ENCODE assay signal across 12 mouse cellular contexts in genomic region chr16:12886127-12886526, GRCm38 (mm10).
DNase-seq lines count a peak whose midpoint lies in the region; ATAC-seq lines count a peak whose summit lies in the region.
"Had no signal": no experiment of that assay in that cellular context is flagged by ENCODE, and none has a peak within 500 bp of the region (broad histone marks: within the 10 kb centered on the region; RNA-seq: fewer than 3 reads in every experiment).

No protein-coding gene starts in this region.

- no peak overlapping the region for H3K4me3 ChIP-seq in forebrain, embryonic 10.5 days
- no peak overlapping the region for H3K4me3 ChIP-seq in forebrain, embryonic 11.5 days (ENCODE audit: low read depth, low read length)
- no peak overlapping the region for H3K4me3 ChIP-seq in hindbrain, embryonic 16.5 days (ENCODE audit: low read length)
- H3K4me3 ChIP-seq: embryonic facial prominence, embryonic 15.5 days; heart, embryonic 15.5 days had no signal

- ATAC-seq in forebrain, embryonic 11.5 days (replicated peaks; ENCODE audit: low FRiP score), result no peak
- peak; percentile 87 for ATAC-seq in hindbrain, embryonic 16.5 days
- ATAC-seq in megakaryocyte progenitor cell, adult 5-6 weeks (replicated peaks; ENCODE audit: poor library complexity), result no peak
- no peak for ATAC-seq in CD4-positive, CD25-positive, alpha-beta regulatory T cell, adult 4 months

- no peaks in the 10 kb centered on the region for H3K27me3 ChIP-seq in forebrain, embryonic 10.5 days (ENCODE audit: poor library complexity, severe bottlenecking)
- no peaks in the 10 kb centered on the region for H3K27me3 ChIP-seq in forebrain, embryonic 11.5 days (ENCODE audit: control insufficient read depth, insufficient read depth, low read length)
- no peaks in the 10 kb centered on the region for H3K27me3 ChIP-seq in hindbrain, embryonic 16.5 days (replicated peaks; ENCODE audit: control insufficient read depth, insufficient read depth, low read length)
- H3K27me3 ChIP-seq: embryonic facial prominence, embryonic 15.5 days; heart, embryonic 15.5 days had no signal

- 94% methylated on average over 1 of the region's 1 CpGs for WGBS in forebrain, embryonic 10.5 days
- 93% methylated on average over 1 of the region's 1 CpGs for WGBS in forebrain, embryonic 11.5 days
- 65% methylated on average over 1 of the region's 1 CpGs for WGBS in hindbrain, embryonic 16.5 days

- H3K9me3 ChIP-seq in forebrain, embryonic 10.5 days, result no peaks in the 10 kb centered on the region
- H3K9me3 ChIP-seq in forebrain, embryonic 11.5 days (ENCODE audit: control insufficient read depth, low read length), result no peaks in the 10 kb centered on the region
- H3K9me3 ChIP-seq in hindbrain, embryonic 16.5 days (ENCODE audit: control insufficient read depth, low read length), result no peaks in the 10 kb centered on the region
- H3K9me3 ChIP-seq: embryonic facial prominence, embryonic 15.5 days; heart, embryonic 15.5 days had no signal

- H3K9ac ChIP-seq in forebrain, embryonic 11.5 days (ENCODE audit: low read length), result no peak overlapping the region
- H3K9ac ChIP-seq in hindbrain, embryonic 16.5 days (ENCODE audit: low read depth, low read length), result no peak overlapping the region
- H3K9ac ChIP-seq: embryonic facial prominence, embryonic 15.5 days; heart, embryonic 15.5 days had no signal

- no peaks in the 10 kb centered on the region for H3K36me3 ChIP-seq in forebrain, embryonic 10.5 days (replicated peaks)
- H3K36me3 ChIP-seq in forebrain, embryonic 11.5 days (ENCODE audit: control insufficient read depth, insufficient read depth, low read length), result no peaks in the 10 kb centered on the region
- no peaks in the 10 kb centered on the region for H3K36me3 ChIP-seq in hindbrain, embryonic 16.5 days (ENCODE audit: control insufficient read depth, insufficient read depth, low read length)
- H3K36me3 ChIP-seq: embryonic facial prominence, embryonic 15.5 days; heart, embryonic 15.5 days had no signal

- no peak overlapping the region for H3K4me2 ChIP-seq in forebrain, embryonic 11.5 days (ENCODE audit: low read depth, low read length, severe bottlenecking)
- H3K4me2 ChIP-seq in hindbrain, embryonic 16.5 days (ENCODE audit: low read length), result no peak overlapping the region
- H3K4me2 ChIP-seq: embryonic facial prominence, embryonic 15.5 days; heart, embryonic 15.5 days had no signal

- peak overlapping the region; percentile 53; the same call in 1 of the 2 replicates for H3K27ac ChIP-seq in forebrain, embryonic 10.5 days
- no peak overlapping the region for H3K27ac ChIP-seq in forebrain, embryonic 11.5 days (ENCODE audit: low read depth, low read length)
- H3K27ac ChIP-seq in hindbrain, embryonic 16.5 days (ENCODE audit: low read depth, low read length), result no peak overlapping the region
- H3K27ac ChIP-seq: embryonic facial prominence, embryonic 15.5 days; heart, embryonic 15.5 days; stomach, postnatal 0 days had no signal

- no peak for DNase-seq in forebrain, embryonic 10.5 days (ENCODE audit: extremely low spot score, low spot score)
- no peak for DNase-seq in forebrain, embryonic 11.5 days (ENCODE audit: low spot score)
- DNase-seq in 3T3-L1 (ENCODE audit: low read depth, low spot score), result peak; percentile 22
- peak; percentile 21 for DNase-seq in cerebellum, adult 9-10 months
- DNase-seq in urinary bladder, adult 18-20 months (ENCODE audit: low spot score in 2 of 2), result no peak
- DNase-seq: adrenal gland, adult 2 months had no signal

- peaks cover 44% of the 10 kb centered on the region for H3K4me1 ChIP-seq in forebrain, embryonic 10.5 days
- no peaks in the 10 kb centered on the region for H3K4me1 ChIP-seq in forebrain, embryonic 11.5 days (replicated peaks; ENCODE audit: control insufficient read depth, insufficient read depth, low read length)
- peaks cover 3% of the 10 kb centered on the region; the same call in 1 of the 2 replicates for H3K4me1 ChIP-seq in hindbrain, embryonic 16.5 days (ENCODE audit: control insufficient read depth, insufficient read depth, low read depth, low read length)
- H3K4me1 ChIP-seq: embryonic facial prominence, embryonic 15.5 days had no signal

Comparison
In these comparisons a context has a peak if more than half of its experiments do, and no peak if none do; other contexts are left out.
1. DNase-seq: peak in 3T3-L1 (single experiment) and cerebellum, adult 9-10 months (single experiment); none in forebrain, embryonic 10.5 days (single experiment), forebrain, embryonic 11.5 days (single experiment) and urinary bladder, adult 18-20 months (0 of 2).